Mouse (Mus musculus) bone marrow macrophage, adult 2 months (primary cell): ENCODE measurements around the gene Hrh3. TPM values are rescaled to one million over a fixed set of nuclear protein-coding genes. Genes with fewer than 3 reads are reported as not detected.

ENCODE experiments used
- H3K27ac ChIP-seq: 2 replicates; pipeline ENCODE4 v1.5.1; 2012; ENCODE audit warnings: low read depth, low read length; ENCODE audit not compliant: insufficient read depth
- H3K4me1 ChIP-seq: 2 replicates; pipeline ENCODE4 v1.6.1; 2012; ENCODE audit warnings: low read length; ENCODE audit not compliant: control insufficient read depth, insufficient read depth
- H3K4me3 ChIP-seq: 2 replicates; pipeline ENCODE4 v1.5.1; 2012; ENCODE audit warnings: mild to moderate bottlenecking, low read length, moderate library complexity; ENCODE audit not compliant: insufficient read depth
- CTCF ChIP-seq: IDR thresholded peaks from 2 replicates; pipeline ENCODE4 v1.5.1; 2012; ENCODE audit warnings: low read depth, mild to moderate bottlenecking, low read length, moderate library complexity
- POLR2A ChIP-seq: IDR thresholded peaks from 2 replicates; pipeline ENCODE4 v1.6.1; 2012; ENCODE audit warnings: mild to moderate bottlenecking, low read depth, low read length, borderline replicate concordance
- polyA plus RNA-seq: library from polyadenylated mRNA; stranded (reverse); fragments of >200 nt; gene quantifications from 2 replicates; pipeline ENCODE4 v1.2.4, GENCODE M21; 2012; ENCODE audit not compliant: missing spikeins, insufficient read depth, insufficient read length

The Hrh3 gene
- polyA plus RNA-seq, 1 experiment: not detected

GRCm38 (mm10) chr2:180090285-180090684 is 14.0 kb downstream of the Hrh3 start:
- TF ChIP-seq CTCF (no peak), POLR2A (no peak)
- H3K27ac ChIP-seq: no peak overlapping the region
- no peak overlapping the region for H3K4me3 ChIP-seq
- no peaks in the 10 kb centered on the region for H3K4me1 ChIP-seq

DNA sequence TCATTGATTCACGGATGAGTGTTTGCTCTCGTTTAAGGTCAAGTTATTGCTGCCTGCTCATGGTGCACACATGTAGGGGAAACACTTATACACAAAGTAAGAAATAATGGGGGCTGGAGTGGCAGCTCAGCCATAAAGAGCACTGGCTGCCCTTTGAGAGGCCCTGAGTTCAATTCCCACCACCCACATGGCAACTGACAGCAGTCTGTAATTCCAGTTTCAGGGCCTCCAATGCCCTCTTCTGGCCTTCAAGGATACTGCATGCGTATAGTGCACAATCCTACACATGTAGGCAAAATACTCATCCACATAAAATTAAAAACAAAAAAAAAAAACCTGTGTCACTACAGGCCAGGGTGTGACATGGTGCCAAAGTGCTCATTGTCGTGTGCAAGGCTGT is 16.8 kb downstream of the Hrh3 start:
- Histone ChIP-seq H3K27ac (no peak overlapping the region), H3K4me3 (no peak overlapping the region), H3K4me1 (no peaks in the 10 kb centered on the region)
- TF ChIP-seq CTCF (no peak), POLR2A (no peak)

GRCm38 (mm10) chr2:180086637-180087027 is 17.7 kb downstream of the Hrh3 start:
- H3K4me1 ChIP-seq: no peaks in the 10 kb centered on the region
- TF ChIP-seq POLR2A: no peak
- no peak for TF ChIP-seq CTCF
- no peak overlapping the region for H3K4me3 ChIP-seq
- H3K27ac ChIP-seq: no peak overlapping the region

DNA sequence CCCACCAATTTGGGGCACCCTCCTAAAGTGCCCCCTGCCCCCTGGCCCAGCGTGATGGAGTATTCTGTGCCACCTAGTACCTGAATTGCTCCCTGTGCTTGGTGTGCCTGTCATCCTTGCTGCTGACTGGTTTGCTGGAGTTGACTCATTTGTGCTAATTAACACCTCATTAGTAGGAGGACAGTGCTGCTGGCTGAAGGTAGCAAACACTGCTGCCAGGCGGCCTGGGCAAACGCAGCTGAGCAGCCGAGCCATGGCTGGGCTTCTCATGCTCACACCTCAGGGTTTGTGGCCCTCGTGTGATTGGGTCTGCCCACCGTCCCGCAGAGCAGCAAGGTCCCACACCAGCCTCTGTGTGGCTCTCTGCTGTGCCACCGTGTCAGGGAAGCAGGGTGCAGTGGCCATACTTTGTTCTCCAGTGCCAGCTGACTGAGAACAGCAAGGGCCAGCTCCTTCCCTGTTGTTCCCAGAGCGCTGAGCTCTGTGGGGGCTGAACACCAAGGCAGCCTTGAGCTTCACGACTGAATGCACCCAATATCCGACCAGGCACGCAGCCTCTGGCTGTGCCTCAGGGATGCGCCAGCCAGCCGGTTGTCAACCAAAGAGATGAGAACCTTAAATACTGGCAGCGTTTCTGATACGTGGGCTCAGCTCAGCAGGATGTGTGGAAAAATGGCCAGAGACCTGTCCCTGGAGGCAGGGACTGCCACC is 18.2 kb downstream of the Hrh3 start:
- TF ChIP-seq POLR2A (no peak), CTCF (no peak)
- Histone ChIP-seq H3K4me1 (no peaks in the 10 kb centered on the region), H3K27ac (no peak overlapping the region), H3K4me3 (no peak overlapping the region)

DNA sequence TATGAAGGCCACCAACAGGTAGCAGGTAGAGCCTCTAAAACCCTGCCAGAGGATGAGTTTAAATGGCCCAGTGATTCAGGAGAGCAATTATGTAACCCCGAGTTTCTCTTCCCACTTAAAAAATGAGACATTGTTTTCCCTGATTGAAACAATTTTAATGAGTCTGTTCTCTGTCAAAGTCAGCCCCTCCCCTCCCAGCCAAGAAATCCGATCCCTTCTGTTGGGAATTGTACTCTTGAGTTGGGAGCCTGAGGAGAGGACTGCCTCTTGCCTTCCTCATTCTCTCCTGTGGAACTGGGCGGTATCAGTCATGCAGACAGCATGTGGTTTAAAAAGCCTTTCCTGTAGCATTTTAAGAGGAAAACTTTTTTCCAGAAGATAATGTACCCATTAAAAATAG is 19.7 kb downstream of the Hrh3 start:
- H3K4me1 ChIP-seq: no peaks in the 10 kb centered on the region
- H3K4me3 ChIP-seq: no peak overlapping the region
- H3K27ac ChIP-seq: no peak overlapping the region
- TF ChIP-seq POLR2A: no peak

- H3K27ac ChIP-seq: no peak overlapping the region
- no peak for TF ChIP-seq POLR2A
- TF ChIP-seq CTCF: no peak
- H3K4me3 ChIP-seq: no peak overlapping the region
- H3K4me1 ChIP-seq: no peaks in the 10 kb centered on the region
Measured at GRCm38 (mm10) chr2:180083063-180083462, 21.2 kb downstream of the Hrh3 start.

DNA sequence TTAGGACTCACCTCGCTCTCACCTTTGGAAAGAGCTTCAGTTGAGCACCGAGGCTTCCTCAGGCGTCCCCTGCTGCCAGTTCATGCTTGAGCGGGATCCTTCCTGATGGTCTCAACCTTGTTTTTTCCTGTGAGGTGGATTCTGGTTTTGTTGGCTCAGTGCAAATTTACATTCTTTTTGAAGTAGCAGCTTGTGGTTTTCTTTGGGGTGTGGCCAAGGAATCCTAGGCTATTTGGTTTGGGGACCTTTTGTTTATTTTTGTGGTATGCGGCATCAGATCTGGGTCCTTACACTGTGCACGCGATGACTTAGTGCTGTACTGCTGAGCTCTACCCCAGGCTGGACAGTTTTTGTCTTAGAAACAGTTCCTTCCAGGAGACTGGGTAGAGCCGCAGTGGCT is 23.6 kb downstream of the Hrh3 start:
- TF ChIP-seq POLR2A (no peak), CTCF (no peak)
- Histone ChIP-seq H3K4me3 (no peak overlapping the region), H3K27ac (no peak overlapping the region), H3K4me1 (no peaks in the 10 kb centered on the region)

DNA sequence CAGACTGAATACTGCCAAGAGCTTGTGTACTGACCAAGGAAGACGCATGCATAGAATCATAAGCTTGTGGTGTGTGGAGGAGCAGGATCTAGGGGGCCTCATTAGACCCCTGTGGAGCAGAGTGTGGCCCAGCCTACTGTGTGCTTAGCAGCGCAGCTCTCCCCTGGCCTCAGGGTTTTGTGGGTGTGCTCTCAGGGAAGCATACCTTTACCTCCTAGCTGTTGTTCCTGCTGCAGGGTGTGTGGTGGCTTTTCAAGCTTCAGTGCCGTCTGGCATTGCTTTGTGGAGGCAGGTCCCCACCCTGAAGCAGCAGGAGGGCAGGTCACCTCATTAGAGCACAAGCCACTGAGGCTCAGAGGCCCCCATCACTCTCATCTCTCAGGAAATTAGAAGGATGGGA is 26.7 kb downstream of the Hrh3 start:
- H3K4me1 ChIP-seq: no peaks in the 10 kb centered on the region
- no peak overlapping the region for H3K27ac ChIP-seq
- no peak overlapping the region for H3K4me3 ChIP-seq
- no peak for TF ChIP-seq CTCF
- no peak for TF ChIP-seq POLR2A

GRCm38 (mm10) chr2:180072886-180073285 is 31.4 kb downstream of the Hrh3 start:
- no peak overlapping the region for H3K27ac ChIP-seq
- peaks cover 7% of the 10 kb centered on the region for H3K4me1 ChIP-seq
- TF ChIP-seq CTCF: no peak
- no peak for TF ChIP-seq POLR2A

DNA sequence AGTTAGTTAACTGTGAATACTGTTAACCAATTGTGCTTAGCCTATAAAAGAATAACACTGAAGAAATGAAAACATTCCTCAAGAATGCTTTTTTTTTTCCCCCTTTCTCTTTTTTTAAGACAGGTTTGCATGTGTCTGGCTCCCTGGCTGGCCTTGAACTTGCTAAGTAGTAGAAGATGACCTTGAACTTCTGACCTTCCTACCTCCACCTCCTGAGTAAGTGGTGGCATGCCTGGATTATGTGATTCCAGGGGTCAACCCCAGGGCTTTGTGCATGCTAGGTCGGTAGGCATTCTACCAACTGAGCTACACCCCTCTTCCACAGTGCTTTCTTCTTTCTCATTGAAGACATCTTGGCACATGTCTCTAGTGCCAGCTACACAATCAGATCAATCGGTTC is 32.6 kb downstream of the Hrh3 start:
- TF ChIP-seq POLR2A: no peak
- no peak for TF ChIP-seq CTCF
- H3K4me1 ChIP-seq: peaks cover 7% of the 10 kb centered on the region
- H3K4me3 ChIP-seq: no peak overlapping the region
- no peak overlapping the region for H3K27ac ChIP-seq

More at GRCm38 (mm10) chr2:180072886-180073285, 31.4 kb downstream of the Hrh3 start:
- no peak overlapping the region for H3K4me3 ChIP-seq
